Mouse (Mus musculus) intestine, postnatal 0 days (tissue): ENCODE measurements at regions not wholly inside any gene's neighbourhood (a gene's known extent, or its start where the extent isn't known, plus 50 kb on each side); places are given as distances from the start of the nearest gene placed in this dataset.

Source experiments
- ATAC-seq: fragments of 200-750 bp; cut with Nextera tagmentation; 2 replicates; pipeline ENCODE4 v1.8.0; 2017; ENCODE audit warnings: mild to moderate bottlenecking, moderate TSS enrichment, moderate library complexity
- H3K27ac ChIP-seq: fragments of 300-500 bp; sonication (generic); 2 replicates; pipeline ENCODE4 v1.5.1; 2014; ENCODE audit warnings: mild to moderate bottlenecking, low read depth, low read length, moderate library complexity
- H3K27me3 ChIP-seq: fragments of 300-500 bp; sonication (generic); replicated peaks from 2 replicates; pipeline ENCODE4 v1.6.1; 2014; ENCODE audit warnings: low read length, mixed read lengths; ENCODE audit not compliant: control insufficient read depth, insufficient read depth
- H3K36me3 ChIP-seq: fragments of 300-500 bp; sonication (generic); 2 replicates; pipeline ENCODE4 v1.6.1; 2014; ENCODE audit warnings: mild to moderate bottlenecking, moderate library complexity; ENCODE audit not compliant: control insufficient read depth, insufficient read depth
- H3K4me1 ChIP-seq: fragments of 300-500 bp; sonication (generic); replicated peaks from 2 replicates; pipeline ENCODE4 v1.6.1; 2014; ENCODE audit warnings: antibody characterized with exemption, low read length, mixed read lengths; ENCODE audit not compliant: control insufficient read depth, insufficient read depth
- H3K4me2 ChIP-seq: fragments of 300-500 bp; sonication (generic); replicated peaks from 2 replicates; pipeline ENCODE4 v1.6.1; 2014; ENCODE audit warnings: low read depth, mild to moderate bottlenecking, moderate library complexity
- H3K4me3 ChIP-seq: fragments of 300-500 bp; sonication (generic); 2 replicates; pipeline ENCODE4 v1.5.1; 2014; ENCODE audit warnings: low read depth, low read length
- H3K9ac ChIP-seq: fragments of 300-500 bp; sonication (generic); 2 replicates; pipeline ENCODE4 v1.6.1; 2014; ENCODE audit warnings: mild to moderate bottlenecking, low read depth, low read length
- H3K9me3 ChIP-seq: fragments of 300-500 bp; sonication (generic); 2 replicates; pipeline ENCODE4 v1.6.1; 2016; ENCODE audit warnings: mixed run types; ENCODE audit not compliant: control insufficient read depth
- CTCF ChIP-seq: sonication (generic); IDR thresholded peaks from 2 replicates; pipeline ENCODE4 v1.5.1; 2016; ENCODE audit warnings: low read depth, mild to moderate bottlenecking, control low read depth, antibody characterized with exemption, moderate library complexity
- WGBS: fragments of 180-500 bp; shearing (Covaris S2); extraction: QIAGEN DNeasy Blood & Tissue Kit; methylation state at CpG from one replicate; pipeline ENCODE4 v1.1.7; 2014; 5-methylcytosine and 5-hydroxymethylcytosine counted together

DNA sequence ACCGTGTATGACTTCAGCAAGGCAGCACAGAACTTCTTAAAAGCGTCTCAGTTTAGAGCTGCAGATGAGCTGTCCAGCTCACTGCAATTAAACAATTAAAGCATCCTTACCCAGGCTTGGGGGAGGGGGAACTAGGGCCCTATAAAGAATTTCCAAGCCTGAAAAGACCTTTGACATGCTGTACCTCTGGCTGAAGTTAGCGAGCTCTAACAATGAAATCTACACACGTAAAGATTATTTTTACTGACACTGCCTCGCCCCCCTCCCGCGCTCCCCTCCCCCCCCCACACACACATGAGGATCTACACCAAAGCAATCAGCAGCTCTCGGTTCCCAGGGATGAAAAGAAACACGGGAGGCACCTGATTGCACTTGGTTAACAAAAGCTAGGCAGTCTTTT, 560.7 kb downstream of the Nedd1 start:
- H3K9ac ChIP-seq, result no peak overlapping the region
- no peak overlapping the region for H3K4me2 ChIP-seq
- TF ChIP-seq CTCF, result no peak
- peaks cover 4% of the 10 kb centered on the region for H3K27me3 ChIP-seq
- no peak overlapping the region for H3K4me3 ChIP-seq
- H3K27ac ChIP-seq, result no peak overlapping the region
- no peaks in the 10 kb centered on the region; the same call in 1 of the 2 replicates for H3K4me1 ChIP-seq
- no peaks in the 10 kb centered on the region for H3K9me3 ChIP-seq
- 19% methylated on average over 9 of the region's 9 CpGs for WGBS
- no peak for ATAC-seq
- no peaks in the 10 kb centered on the region for H3K36me3 ChIP-seq

DNA sequence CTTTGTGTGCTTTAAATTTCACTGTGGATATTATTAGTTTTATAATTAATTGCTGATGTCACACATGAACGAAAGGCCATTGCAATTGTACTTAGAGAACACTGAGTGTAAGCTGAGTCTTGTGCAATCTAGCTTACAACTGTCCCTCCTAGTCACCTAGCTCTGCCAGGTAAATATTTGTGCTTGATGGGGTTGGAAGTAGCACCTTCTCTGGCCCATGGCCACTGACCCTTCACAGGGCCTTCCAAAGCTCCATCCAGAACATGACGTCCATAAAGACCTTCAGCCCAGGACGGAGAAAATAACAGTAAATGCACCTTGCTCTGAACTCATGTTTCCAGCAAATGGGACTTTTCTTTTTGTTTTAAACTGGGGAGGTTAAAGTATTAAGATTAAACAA, 576.0 kb downstream of the Nedd1 start:
- WGBS, result 74% methylated on average over 3 of the region's 3 CpGs
- ATAC-seq, result no peak
- H3K27ac ChIP-seq, result no peak overlapping the region

DNA sequence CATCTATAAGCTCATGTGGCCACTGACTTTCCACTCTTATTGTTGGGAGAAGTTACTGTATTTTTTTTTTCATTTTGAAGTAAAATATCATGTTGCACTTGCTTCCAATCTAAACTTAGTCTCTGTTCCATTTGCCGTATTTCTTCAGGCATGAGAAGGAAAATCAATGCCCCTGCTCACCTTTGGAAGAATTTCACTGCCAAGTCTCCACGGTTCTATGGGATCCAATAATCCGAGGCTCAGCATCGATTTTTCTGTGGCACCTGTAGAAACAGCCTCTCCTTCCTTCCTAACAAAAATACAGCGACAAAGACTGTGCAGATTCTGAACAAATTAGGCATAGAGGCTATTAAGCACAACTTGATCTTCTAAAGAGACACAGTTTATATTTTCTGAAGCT, 586.7 kb downstream of the Nedd1 start:
- Histone ChIP-seq H3K4me3 (no peak overlapping the region), H3K36me3 (no peaks in the 10 kb centered on the region), H3K4me1 (no peaks in the 10 kb centered on the region), H3K4me2 (no peak overlapping the region), H3K9ac (no peak overlapping the region), H3K27me3 (no peaks in the 10 kb centered on the region), H3K9me3 (no peaks in the 10 kb centered on the region), H3K27ac (no peak overlapping the region)
- 84% methylated on average over 5 of the region's 5 CpGs for WGBS
- no peak for ATAC-seq
- TF ChIP-seq CTCF, result no peak

More for the DNA sequence above, 576.0 kb downstream of the Nedd1 start:
- H3K4me3 ChIP-seq, result no peak overlapping the region
- H3K4me2 ChIP-seq, result no peak overlapping the region
- no peak for TF ChIP-seq CTCF
- H3K36me3 ChIP-seq, result no peaks in the 10 kb centered on the region
- no peak overlapping the region for H3K9ac ChIP-seq
- H3K27me3 ChIP-seq, result no peaks in the 10 kb centered on the region
- H3K9me3 ChIP-seq, result no peaks in the 10 kb centered on the region
- no peaks in the 10 kb centered on the region for H3K4me1 ChIP-seq

DNA sequence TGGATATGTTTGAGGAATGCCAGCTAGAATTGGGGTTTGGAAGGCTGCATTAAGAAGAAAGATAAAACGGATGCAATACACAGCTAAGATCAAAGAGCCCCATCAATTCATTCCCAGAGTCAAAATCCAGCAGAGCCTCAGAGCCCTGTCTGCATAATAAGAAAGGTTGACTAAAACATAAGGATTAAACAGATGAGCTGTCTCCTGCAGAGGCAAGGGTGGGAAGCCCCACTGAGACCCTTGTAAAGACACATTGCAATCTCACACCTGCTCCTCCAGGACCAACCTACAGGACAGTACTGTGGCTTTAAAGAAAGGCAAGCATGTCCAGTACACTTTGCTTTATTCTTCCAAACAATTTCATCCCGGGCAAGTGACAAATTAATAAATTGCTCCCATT, 609.4 kb downstream of the Nedd1 start:
- Histone ChIP-seq H3K9me3 (no peaks in the 10 kb centered on the region), H3K27ac (no peak overlapping the region), H3K27me3 (no peaks in the 10 kb centered on the region), H3K9ac (no peak overlapping the region), H3K4me3 (no peak overlapping the region), H3K4me1 (no peaks in the 10 kb centered on the region), H3K36me3 (no peaks in the 10 kb centered on the region), H3K4me2 (no peak overlapping the region)
- TF ChIP-seq CTCF, result no peak
- 27% methylated on average over 2 of the region's 2 CpGs for WGBS
- ATAC-seq, result no peak

DNA sequence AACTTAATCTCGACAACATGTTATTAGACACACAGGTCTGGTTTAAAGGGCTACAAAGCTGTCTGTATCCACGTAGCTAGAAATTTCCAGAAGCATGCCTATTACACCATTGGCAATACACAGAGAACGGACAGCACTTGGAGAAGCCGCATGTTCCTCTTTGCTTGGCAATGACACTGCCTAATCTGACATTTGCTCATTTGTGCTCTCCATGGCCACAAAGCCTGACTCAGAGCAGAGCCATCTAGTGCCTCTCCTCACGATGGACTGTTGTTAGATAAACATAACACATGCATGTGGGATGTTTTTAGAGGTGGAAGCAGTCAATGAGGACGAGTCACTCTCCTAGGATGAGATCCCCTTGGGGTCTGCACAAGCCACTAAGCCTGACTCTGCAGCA, 615.9 kb downstream of the Nedd1 start:
- Histone ChIP-seq H3K4me3 (no peak overlapping the region), H3K9me3 (no peaks in the 10 kb centered on the region), H3K27me3 (no peaks in the 10 kb centered on the region), H3K4me2 (no peak overlapping the region), H3K27ac (no peak overlapping the region), H3K4me1 (no peaks in the 10 kb centered on the region), H3K36me3 (no peaks in the 10 kb centered on the region), H3K9ac (no peak overlapping the region)
- no peak for TF ChIP-seq CTCF
- WGBS, result 75% methylated on average over 6 of the region's 6 CpGs
- ATAC-seq, result no peak

GRCm38 (mm10) chr10:92103887-92104286, 618.3 kb downstream of the Nedd1 start:
- 58% methylated on average over 9 of the region's 9 CpGs for whole genome bisulfite sequencing
- H3K27me3 ChIP-seq, result no peaks in the 10 kb centered on the region
- no peak for TF ChIP-seq CTCF
- no peaks in the 10 kb centered on the region for H3K36me3 ChIP-seq
- no peak overlapping the region for H3K4me2 ChIP-seq
- no peak for ATAC-seq
- no peak overlapping the region for H3K4me3 ChIP-seq
- no peak overlapping the region for H3K27ac ChIP-seq
- no peaks in the 10 kb centered on the region for H3K9me3 ChIP-seq
- H3K4me1 ChIP-seq, result no peaks in the 10 kb centered on the region
- H3K9ac ChIP-seq, result no peak overlapping the region

- H3K9ac ChIP-seq, result no peak overlapping the region
- no peaks in the 10 kb centered on the region for H3K36me3 ChIP-seq
- no peaks in the 10 kb centered on the region for H3K4me1 ChIP-seq
- ATAC-seq, result no peak
- no peak overlapping the region for H3K4me2 ChIP-seq
- TF ChIP-seq CTCF, result no peak
- H3K4me3 ChIP-seq, result no peak overlapping the region
- H3K9me3 ChIP-seq, result no peaks in the 10 kb centered on the region
- H3K27ac ChIP-seq, result no peak overlapping the region
- 89% methylated on average over 4 of the region's 4 CpGs for WGBS
- H3K27me3 ChIP-seq, result no peaks in the 10 kb centered on the region
Measured at GRCm38 (mm10) chr10:92102755-92103154, 619.5 kb downstream of the Nedd1 start.
